Mouse (Mus musculus) erythroblast, embryonic 14.5 days (primary cell): ENCODE results near the gene Btd. TPM values are rescaled to one million over a fixed set of nuclear protein-coding genes. Genes with fewer than 3 reads are reported as not detected.
A peak's percentile ranks its signal among the peaks of the same experiment; 100 is the strongest.

ENCODE experiments used
- H3K27me3 ChIP-seq: 2 replicates; pipeline ENCODE4 v1.6.1; 2012; ENCODE audit warnings: inconsistent platforms; ENCODE audit not compliant: control insufficient read depth
- H3K36me3 ChIP-seq: 2 replicates; pipeline ENCODE4 v1.6.1; 2012; ENCODE audit warnings: mild to moderate bottlenecking, inconsistent platforms; ENCODE audit not compliant: control insufficient read depth
- H3K4me1 ChIP-seq: 2 replicates; pipeline ENCODE4 v1.6.1; 2012; ENCODE audit warnings: inconsistent platforms; ENCODE audit not compliant: control insufficient read depth
- H3K4me3 ChIP-seq: replicated peaks from 2 replicates; pipeline ENCODE3; 2012; ENCODE audit warnings: moderate library complexity, mild to moderate bottlenecking, inconsistent platforms
- H3K9me3 ChIP-seq: 2 replicates; pipeline ENCODE4 v1.6.1; 2012; ENCODE audit warnings: low read length, inconsistent platforms, mixed read lengths; ENCODE audit not compliant: control insufficient read depth
- GATA1 ChIP-seq: IDR thresholded peaks from 2 replicates; pipeline ENCODE4 v1.6.1; 2012; ENCODE audit warnings: low read length, inconsistent platforms, mixed read lengths
- TAL1 ChIP-seq: IDR thresholded peaks from 3 replicates; pipeline ENCODE4 v1.6.1; 2012; ENCODE audit warnings: low read length, inconsistent platforms, mixed read lengths
- polyA plus RNA-seq: library from polyadenylated mRNA; stranded (reverse); fragments of >175 nt; gene quantifications from 2 replicates; pipeline ENCODE4 v1.2.3, GENCODE M21; 2012

Gene Btd
- polyA plus RNA-seq, 1 experiment, result 0.26 TPM

GRCm38 (mm10) chr14:31605514-31605913, 35.3 kb upstream of the Btd start:
- no peaks in the 10 kb centered on the region for H3K27me3 ChIP-seq
- H3K36me3 ChIP-seq, result peaks cover 9% of the 10 kb centered on the region
- no peak overlapping the region for H3K4me3 ChIP-seq
- peaks cover 3% of the 10 kb centered on the region; the same call in 1 of the 2 replicates for H3K9me3 ChIP-seq
- TF ChIP-seq GATA1, result no peak
- no peak for TF ChIP-seq TAL1
- peaks cover 33% of the 10 kb centered on the region for H3K4me1 ChIP-seq

GRCm38 (mm10) chr14:31611986-31612385, 28.8 kb upstream of the Btd start:
- H3K36me3 ChIP-seq, result peaks cover 18% of the 10 kb centered on the region

GRCm38 (mm10) chr14:31613671-31614070, 27.2 kb upstream of the Btd start:
- no peaks in the 10 kb centered on the region for H3K9me3 ChIP-seq
- no peak overlapping the region for H3K4me3 ChIP-seq
- H3K27me3 ChIP-seq, result no peaks in the 10 kb centered on the region
- H3K36me3 ChIP-seq, result peaks cover 23% of the 10 kb centered on the region
- peaks cover 3% of the 10 kb centered on the region; the same call in 1 of the 2 replicates for H3K4me1 ChIP-seq
- TF ChIP-seq GATA1, result no peak
- TF ChIP-seq TAL1, result no peak

More at GRCm38 (mm10) chr14:31611986-31612385, 28.8 kb upstream of the Btd start:
- Histone ChIP-seq H3K27me3 (no peaks in the 10 kb centered on the region), H3K4me3 (no peak overlapping the region), H3K9me3 (no peaks in the 10 kb centered on the region), H3K4me1 (peaks cover 3% of the 10 kb centered on the region; the same call in 1 of the 2 replicates)
- TF ChIP-seq GATA1, result no peak
- no peak for TF ChIP-seq TAL1

GRCm38 (mm10) chr14:31617204-31617603, 23.6 kb upstream of the Btd start:
- TF ChIP-seq GATA1, result no peak
- TF ChIP-seq TAL1, result no peak
- H3K4me3 ChIP-seq, result no peak overlapping the region
- peaks cover 25% of the 10 kb centered on the region for H3K36me3 ChIP-seq
- no peaks in the 10 kb centered on the region for H3K27me3 ChIP-seq
- no peaks in the 10 kb centered on the region for H3K9me3 ChIP-seq
- peaks cover 3% of the 10 kb centered on the region; the same call in 1 of the 2 replicates for H3K4me1 ChIP-seq

GRCm38 (mm10) chr14:31617997-31618396, 22.8 kb upstream of the Btd start:
- H3K36me3 ChIP-seq, result peaks cover 18% of the 10 kb centered on the region
- H3K27me3 ChIP-seq, result no peaks in the 10 kb centered on the region
- no peaks in the 10 kb centered on the region for H3K4me1 ChIP-seq
- no peaks in the 10 kb centered on the region for H3K9me3 ChIP-seq
- H3K4me3 ChIP-seq, result no peak overlapping the region
- TF ChIP-seq TAL1 (no peak), GATA1 (no peak)

- H3K4me3 ChIP-seq, result no peak overlapping the region
- H3K27me3 ChIP-seq, result no peaks in the 10 kb centered on the region
- TF ChIP-seq TAL1 (no peak), GATA1 (no peak)
- no peaks in the 10 kb centered on the region for H3K9me3 ChIP-seq
- peaks cover 12% of the 10 kb centered on the region for H3K36me3 ChIP-seq
- H3K4me1 ChIP-seq, result no peaks in the 10 kb centered on the region
These were observed 20.1 kb upstream of the Btd start for GRCm38 (mm10) chr14:31620591-31621223.

- H3K36me3 ChIP-seq, result peaks cover 10% of the 10 kb centered on the region
- H3K4me3 ChIP-seq, result no peak overlapping the region
- no peaks in the 10 kb centered on the region for H3K4me1 ChIP-seq
- no peaks in the 10 kb centered on the region for H3K9me3 ChIP-seq
- no peak for TF ChIP-seq TAL1
- TF ChIP-seq GATA1, result no peak
- no peaks in the 10 kb centered on the region for H3K27me3 ChIP-seq
These were observed 18.1 kb upstream of the Btd start for GRCm38 (mm10) chr14:31622748-31623147.

GRCm38 (mm10) chr14:31630677-31631076, 10.2 kb upstream of the Btd start:
- H3K4me1 ChIP-seq, result no peaks in the 10 kb centered on the region
- H3K27me3 ChIP-seq, result no peaks in the 10 kb centered on the region
- TF ChIP-seq GATA1, result no peak
- TF ChIP-seq TAL1, result no peak
- H3K9me3 ChIP-seq, result no peaks in the 10 kb centered on the region
- H3K4me3 ChIP-seq, result no peak overlapping the region
- H3K36me3 ChIP-seq, result peaks cover 11% of the 10 kb centered on the region

- TF ChIP-seq TAL1 (no peak), GATA1 (no peak)
- H3K36me3 ChIP-seq, result no peaks in the 10 kb centered on the region
- no peaks in the 10 kb centered on the region for H3K27me3 ChIP-seq
- H3K4me3 ChIP-seq, result peak within 1 kb of the TSS; percentile 78
- no peaks in the 10 kb centered on the region for H3K9me3 ChIP-seq
- H3K4me1 ChIP-seq, result peaks cover 25% of the 10 kb centered on the region
These were observed 410 bp upstream of the Btd start, which contains the start of gene Gm49387 for GRCm38 (mm10) chr14:31640346-31640889. Gene Gm49387, minus strand, starts transcription at chr14:31640878.
